Mouse (Mus musculus): ENCODE results near the gene Eif2b3. TPM values are rescaled to one million over a fixed set of nuclear protein-coding genes. Genes with fewer than 3 reads are reported as not detected.

Gene Eif2b3
- polyA plus RNA-seq, 1 experiment from 2014 or later: 46.1 TPM

- H3K9me3 ChIP-seq (replicated peaks): no peaks in the 10 kb centered on the region
- H3K4me1 ChIP-seq: peaks cover 30% of the 10 kb centered on the region
- H3K27me3 ChIP-seq (replicated peaks): no peaks in the 10 kb centered on the region
- 0 out of 2 replicates have a peak overlapping the region, but pooled peaks have one; percentile 6 for H3K9ac ChIP-seq (replicated peaks)
- no peak overlapping the region for H3K27ac ChIP-seq (replicated peaks)
- 57% methylated on average over 8 of the region's 8 CpGs for WGBS
- ATAC-seq (ENCODE audit: low FRiP score): no peak
- peak overlapping the region; percentile 94 for H3K4me2 ChIP-seq
- H3K36me3 ChIP-seq: peaks cover 10% of the 10 kb centered on the region; the same call in 1 of the 2 replicates
- H3K4me3 ChIP-seq (replicated peaks): peak overlapping the region; percentile 76
These were observed 79.0 kb downstream of the Eif2b3 start for GRCm38 (mm10) chr4:117097969-117098763.

- Histone ChIP-seq H3K4me2 (peak overlapping the region; percentile 94), H3K36me3 (peaks cover 10% of the 10 kb centered on the region; the same call in 1 of the 2 replicates), H3K4me1 (peaks cover 30% of the 10 kb centered on the region), H3K9ac (replicated peaks) (no peak overlapping the region), H3K27ac (replicated peaks) (no peak overlapping the region), H3K9me3 (replicated peaks) (no peaks in the 10 kb centered on the region), H3K27me3 (replicated peaks) (no peaks in the 10 kb centered on the region), H3K4me3 (replicated peaks) (no peak overlapping the region)
- no peak for ATAC-seq (ENCODE audit: low FRiP score)
- WGBS: 75% methylated on average over 2 of the region's 2 CpGs
These were observed 79.5 kb downstream of the Eif2b3 start for GRCm38 (mm10) chr4:117098764-117099036.

- WGBS: 67% methylated on average over 4 of the region's 4 CpGs
- H3K9me3 ChIP-seq (replicated peaks): no peaks in the 10 kb centered on the region
- no peak overlapping the region for H3K4me3 ChIP-seq (replicated peaks)
- no peak overlapping the region for H3K9ac ChIP-seq (replicated peaks)
- no peak overlapping the region for H3K4me2 ChIP-seq
- peaks cover 34% of the 10 kb centered on the region for H3K4me1 ChIP-seq
- H3K36me3 ChIP-seq: peaks cover 10% of the 10 kb centered on the region; the same call in 1 of the 2 replicates
- H3K27ac ChIP-seq (replicated peaks): no peak overlapping the region
- H3K27me3 ChIP-seq (replicated peaks): no peaks in the 10 kb centered on the region
- ATAC-seq (ENCODE audit: low FRiP score): no peak
These were observed 80.8 kb downstream of the Eif2b3 start for GRCm38 (mm10) chr4:117100036-117100435.

- no peak overlapping the region for H3K9ac ChIP-seq (replicated peaks)
- H3K4me3 ChIP-seq (replicated peaks): no peak overlapping the region
- ATAC-seq (ENCODE audit: low FRiP score): no peak
- H3K27ac ChIP-seq (replicated peaks): no peak overlapping the region
- no peaks in the 10 kb centered on the region for H3K27me3 ChIP-seq (replicated peaks)
- no peaks in the 10 kb centered on the region for H3K9me3 ChIP-seq (replicated peaks)
- WGBS: 51% methylated on average over 7 of the region's 7 CpGs
- peaks cover 32% of the 10 kb centered on the region for H3K4me1 ChIP-seq
- no peak overlapping the region for H3K4me2 ChIP-seq
- H3K36me3 ChIP-seq: peaks cover 16% of the 10 kb centered on the region; the same call in 1 of the 2 replicates
These were observed 82.0 kb downstream of the Eif2b3 start for GRCm38 (mm10) chr4:117101218-117101617.

GRCm38 (mm10) chr4:117104672-117105071 is 85.5 kb downstream of the Eif2b3 start:
- Histone ChIP-seq H3K9ac (replicated peaks) (no peak overlapping the region), H3K9me3 (replicated peaks) (no peaks in the 10 kb centered on the region), H3K27me3 (replicated peaks) (no peaks in the 10 kb centered on the region), H3K36me3 (peaks cover 38% of the 10 kb centered on the region), H3K27ac (replicated peaks) (no peak overlapping the region), H3K4me2 (no peak overlapping the region), H3K4me3 (replicated peaks) (no peak overlapping the region), H3K4me1 (peaks cover 11% of the 10 kb centered on the region)
- WGBS: 80% methylated on average over 10 of the region's 10 CpGs
- no peak for ATAC-seq (ENCODE audit: low FRiP score)

GRCm38 (mm10) chr4:117105127-117105526 is 85.9 kb downstream of the Eif2b3 start:
- Histone ChIP-seq H3K36me3 (peaks cover 42% of the 10 kb centered on the region), H3K4me3 (replicated peaks) (no peak overlapping the region), H3K27me3 (replicated peaks) (no peaks in the 10 kb centered on the region), H3K9me3 (replicated peaks) (no peaks in the 10 kb centered on the region), H3K4me1 (peaks cover 11% of the 10 kb centered on the region), H3K4me2 (no peak overlapping the region), H3K27ac (replicated peaks) (no peak overlapping the region), H3K9ac (replicated peaks) (no peak overlapping the region)
- no peak for ATAC-seq (ENCODE audit: low FRiP score)
- WGBS: 52% methylated on average over 10 of the region's 10 CpGs

GRCm38 (mm10) chr4:117107813-117108523 is 88.8 kb downstream of the Eif2b3 start:
- no peak overlapping the region for H3K4me3 ChIP-seq (replicated peaks)
- no peaks in the 10 kb centered on the region for H3K27me3 ChIP-seq (replicated peaks)
- WGBS: 90% methylated on average over 18 of the region's 18 CpGs
- H3K27ac ChIP-seq (replicated peaks): no peak overlapping the region
- H3K9ac ChIP-seq (replicated peaks): no peak overlapping the region
- H3K4me1 ChIP-seq: peaks cover 11% of the 10 kb centered on the region
- H3K4me2 ChIP-seq: no peak overlapping the region
- H3K36me3 ChIP-seq: peaks cover 53% of the 10 kb centered on the region
- no peak for ATAC-seq (ENCODE audit: low FRiP score)
- H3K9me3 ChIP-seq (replicated peaks): no peaks in the 10 kb centered on the region

GRCm38 (mm10) chr4:117108524-117108849 is 89.3 kb downstream of the Eif2b3 start:
- Histone ChIP-seq H3K9me3 (replicated peaks) (no peaks in the 10 kb centered on the region), H3K27me3 (replicated peaks) (no peaks in the 10 kb centered on the region), H3K27ac (replicated peaks) (no peak overlapping the region), H3K36me3 (peaks cover 58% of the 10 kb centered on the region), H3K9ac (replicated peaks) (no peak overlapping the region), H3K4me2 (no peak overlapping the region), H3K4me1 (peaks cover 11% of the 10 kb centered on the region), H3K4me3 (replicated peaks) (no peak overlapping the region)
- ATAC-seq (ENCODE audit: low FRiP score): no peak
- WGBS: 91% methylated on average over 6 of the region's 6 CpGs

- no peak overlapping the region for H3K4me3 ChIP-seq (replicated peaks)
- no peaks in the 10 kb centered on the region for H3K27me3 ChIP-seq (replicated peaks)
- no peak for ATAC-seq (ENCODE audit: low FRiP score)
- peaks cover 11% of the 10 kb centered on the region for H3K4me1 ChIP-seq
- H3K9ac ChIP-seq (replicated peaks): no peak overlapping the region
- H3K36me3 ChIP-seq: peaks cover 66% of the 10 kb centered on the region
- no peaks in the 10 kb centered on the region for H3K9me3 ChIP-seq (replicated peaks)
- whole genome bisulfite sequencing: 93% methylated on average over 25 of the region's 25 CpGs
- no peak overlapping the region for H3K4me2 ChIP-seq
- H3K27ac ChIP-seq (replicated peaks): no peak overlapping the region
These were observed 90.1 kb downstream of the Eif2b3 start for GRCm38 (mm10) chr4:117109330-117109729.

GRCm38 (mm10) chr4:117110249-117110648 is 91.0 kb downstream of the Eif2b3 start:
- Histone ChIP-seq H3K27ac (replicated peaks) (no peak overlapping the region), H3K9me3 (replicated peaks) (no peaks in the 10 kb centered on the region), H3K4me1 (peaks cover 5% of the 10 kb centered on the region; the same call in 1 of the 2 replicates), H3K4me3 (replicated peaks) (no peak overlapping the region), H3K4me2 (no peak overlapping the region), H3K27me3 (replicated peaks) (no peaks in the 10 kb centered on the region), H3K9ac (replicated peaks) (no peak overlapping the region), H3K36me3 (peaks cover 73% of the 10 kb centered on the region)
- WGBS: 93% methylated on average over 13 of the region's 13 CpGs
- ATAC-seq (ENCODE audit: low FRiP score): no peak

GRCm38 (mm10) chr4:117110985-117111384 is 91.8 kb downstream of the Eif2b3 start:
- H3K4me2 ChIP-seq: no peak overlapping the region
- ATAC-seq (ENCODE audit: low FRiP score): no peak
- H3K27me3 ChIP-seq (replicated peaks): no peaks in the 10 kb centered on the region
- WGBS: 90% methylated on average over 11 of the region's 11 CpGs
- H3K27ac ChIP-seq (replicated peaks): no peak overlapping the region
- no peaks in the 10 kb centered on the region for H3K9me3 ChIP-seq (replicated peaks)
- H3K36me3 ChIP-seq: peaks cover 73% of the 10 kb centered on the region
- H3K4me1 ChIP-seq: peaks cover under 1% of the 10 kb centered on the region; the same call in 1 of the 2 replicates
- H3K9ac ChIP-seq (replicated peaks): no peak overlapping the region
- H3K4me3 ChIP-seq (replicated peaks): no peak overlapping the region

GRCm38 (mm10) chr4:117113237-117113636 is 94.0 kb downstream of the Eif2b3 start:
- no peak for ATAC-seq (ENCODE audit: low FRiP score)
- no peak overlapping the region for H3K4me2 ChIP-seq
- H3K9me3 ChIP-seq (replicated peaks): no peaks in the 10 kb centered on the region
- WGBS: 93% methylated on average over 1 of the region's 1 CpGs
- H3K4me3 ChIP-seq (replicated peaks): no peak overlapping the region
- H3K27me3 ChIP-seq (replicated peaks): no peaks in the 10 kb centered on the region
- H3K9ac ChIP-seq (replicated peaks): no peak overlapping the region
- H3K27ac ChIP-seq (replicated peaks): no peak overlapping the region
- no peaks in the 10 kb centered on the region for H3K4me1 ChIP-seq
- H3K36me3 ChIP-seq: peaks cover 65% of the 10 kb centered on the region
